Mouse (Mus musculus) C2C12 (cell line): ENCODE measurements around the gene Mindy1. TPM values are rescaled to one million over a fixed set of nuclear protein-coding genes. Genes with fewer than 3 reads are reported as not detected.

Source experiments
- H3K27me3 ChIP-seq: one replicate; pipeline ENCODE4 v1.6.1; 2011; ENCODE audit not compliant: control insufficient read depth, insufficient read depth, insufficient read length
- H3K36me3 ChIP-seq: one replicate; pipeline ENCODE4 v1.6.1; 2011; ENCODE audit not compliant: control insufficient read depth, insufficient read depth
- H3K4me3 ChIP-seq: one replicate; pipeline ENCODE4 v1.5.1; 2011; ENCODE audit warnings: mild to moderate bottlenecking, control low read depth; ENCODE audit not compliant: poor library complexity, insufficient read depth, severe bottlenecking
- H3K79me2 ChIP-seq: one replicate; pipeline ENCODE4 v1.6.1; 2011; ENCODE audit not compliant: control insufficient read depth, insufficient read depth
- H3K79me3 ChIP-seq: one replicate; pipeline ENCODE4 v1.6.1; 2011; ENCODE audit warnings: low read depth, control low read depth
- H3ac ChIP-seq: one replicate; pipeline ENCODE3; 2011; ENCODE audit warnings: low read depth; ENCODE audit not compliant: control insufficient read depth, insufficient read length
- CEBPB ChIP-seq: IDR thresholded peaks from one replicate; pipeline ENCODE4 v1.6.1; 2011; ENCODE audit warnings: low read depth, mild to moderate bottlenecking, control low read depth, moderate library complexity
- CTCF ChIP-seq: IDR thresholded peaks from one replicate; pipeline ENCODE4 v1.5.1; 2011; ENCODE audit not compliant: control insufficient read depth, insufficient read depth, insufficient read length
- FOSL1 ChIP-seq: IDR thresholded peaks from one replicate; pipeline ENCODE4 v1.8.0; 2011; ENCODE audit warnings: mild to moderate bottlenecking, low read length; ENCODE audit not compliant: poor library complexity, insufficient read depth, severe bottlenecking
- MAX ChIP-seq: IDR thresholded peaks from one replicate; pipeline ENCODE4 v1.6.1; 2011; ENCODE audit warnings: mild to moderate bottlenecking, control low read depth
- MYOD1 ChIP-seq: IDR thresholded peaks from one replicate; pipeline ENCODE4 v1.6.1; 2011; ENCODE audit warnings: low read depth; ENCODE audit not compliant: control insufficient read depth, insufficient read length
- MYOG ChIP-seq: IDR thresholded peaks from one replicate; pipeline ENCODE4 v1.6.1; 2011; ENCODE audit not compliant: control insufficient read depth, insufficient read length; ENCODE audit errors: extremely low read depth
- USF1 ChIP-seq: IDR thresholded peaks from one replicate; pipeline ENCODE4 v1.6.1; 2011; ENCODE audit warnings: low read depth, mild to moderate bottlenecking, control low read depth, moderate library complexity
- polyA plus RNA-seq: library from polyadenylated mRNA; unstranded; fragments of >200 nt; fragmentation: generic; extraction: Trizol; gene quantifications from one replicate; pipeline ENCODE4 v1.2.1, GENCODE M21; 2012; ENCODE audit warnings: missing spikeins

Mindy1 gene
- polyA plus RNA-seq, 1 experiment, result 43.6 TPM

GRCm38 (mm10) chr3:95315844-95316550, 34.9 kb downstream of the Mindy1 start:
- H3ac ChIP-seq, result peak overlapping the region; percentile 94
- no peaks in the 10 kb centered on the region for H3K27me3 ChIP-seq
- peak overlapping the region; percentile 75 for H3K4me3 ChIP-seq
- TF ChIP-seq MYOD1 (no peak), USF1 (no peak), CEBPB (no peak), MYOG (no peak), FOSL1 (no peak), CTCF (no peak)
- H3K79me2 ChIP-seq, result peaks cover 85% of the 10 kb centered on the region
- H3K36me3 ChIP-seq, result peaks cover 33% of the 10 kb centered on the region
- peaks cover 49% of the 10 kb centered on the region for H3K79me3 ChIP-seq

GRCm38 (mm10) chr3:95317414-95318080, 36.4 kb downstream of the Mindy1 start:
- H3K79me3 ChIP-seq, result peaks cover 49% of the 10 kb centered on the region
- H3K27me3 ChIP-seq, result no peaks in the 10 kb centered on the region
- no peak for TF ChIP-seq MYOD1
- peak; percentile 70 for TF ChIP-seq CTCF
- no peak overlapping the region for H3K4me3 ChIP-seq
- peaks cover 81% of the 10 kb centered on the region for H3K79me2 ChIP-seq
- H3ac ChIP-seq, result no peak overlapping the region
- peaks cover 48% of the 10 kb centered on the region for H3K36me3 ChIP-seq

GRCm38 (mm10) chr3:95318548-95318947, 37.4 kb downstream of the Mindy1 start:
- TF ChIP-seq CEBPB (peak; percentile 81), USF1 (no peak)
- no peaks in the 10 kb centered on the region for H3K27me3 ChIP-seq
- H3K36me3 ChIP-seq, result peaks cover 58% of the 10 kb centered on the region
- H3ac ChIP-seq, result no peak overlapping the region
- H3K79me3 ChIP-seq, result peaks cover 47% of the 10 kb centered on the region
- H3K79me2 ChIP-seq, result peaks cover 75% of the 10 kb centered on the region
- no peak overlapping the region for H3K4me3 ChIP-seq

GRCm38 (mm10) chr3:95319110-95319509, 38.0 kb downstream of the Mindy1 start:
- Histone ChIP-seq H3ac (no peak overlapping the region), H3K36me3 (peaks cover 64% of the 10 kb centered on the region), H3K79me3 (peaks cover 47% of the 10 kb centered on the region), H3K4me3 (no peak overlapping the region), H3K27me3 (no peaks in the 10 kb centered on the region), H3K79me2 (peaks cover 69% of the 10 kb centered on the region)
- TF ChIP-seq USF1, result no peak
- TF ChIP-seq CTCF, result no peak
- no peak for TF ChIP-seq CEBPB
- no peak for TF ChIP-seq MYOD1
- no peak for TF ChIP-seq MAX
- no peak for TF ChIP-seq FOSL1
- TF ChIP-seq MYOG, result no peak

GRCm38 (mm10) chr3:95319701-95320625, 38.8 kb downstream of the Mindy1 start:
- H3K36me3 ChIP-seq, result peaks cover 72% of the 10 kb centered on the region
- no peak overlapping the region for H3ac ChIP-seq
- no peak for TF ChIP-seq USF1
- TF ChIP-seq MYOG, result no peak
- TF ChIP-seq FOSL1, result no peak
- TF ChIP-seq CEBPB, result no peak
- TF ChIP-seq MYOD1, result no peak
- no peak for TF ChIP-seq CTCF
- TF ChIP-seq MAX, result no peak
- no peak overlapping the region for H3K4me3 ChIP-seq
- H3K79me3 ChIP-seq, result peaks cover 44% of the 10 kb centered on the region
- peaks cover 60% of the 10 kb centered on the region for H3K79me2 ChIP-seq
- no peaks in the 10 kb centered on the region for H3K27me3 ChIP-seq
